Mouse (Mus musculus): ENCODE measurements around the gene Rgsl1. TPM values are rescaled to one million over a fixed set of nuclear protein-coding genes. Genes with fewer than 3 reads are reported as not detected.
"Not testable (repeated sequence)": the region's sequence is repeated elsewhere in the genome, so short reads cannot be mapped to it uniquely, and the experiment has no call there.

The Rgsl1 gene
- polyA plus RNA-seq, 1 experiment from 2014 or later: 0.09 TPM

- Histone ChIP-seq H3K27me3 (no peaks in the 10 kb centered on the region), H3K9ac (no peak overlapping the region), H3K4me1 (0 out of 2 replicates have a peak, but pooled peaks cover 3% of the 10 kb centered on the region), H3K4me2 (replicated peaks) (no peak overlapping the region), H3K9me3 (no peaks in the 10 kb centered on the region), H3K36me3 (no peaks in the 10 kb centered on the region), H3K4me3 (no peak overlapping the region), H3K27ac (no peak overlapping the region)
- ATAC-seq (ENCODE audit: low FRiP score, low read depth): no peak
- WGBS: 82% methylated on average over 1 of the region's 1 CpGs
Measured at GRCm38 (mm10) chr1:153770776-153771167, 73.2 kb downstream of the Rgsl1 start.

GRCm38 (mm10) chr1:153769998-153770775 is 73.8 kb downstream of the Rgsl1 start:
- Histone ChIP-seq H3K36me3 (no peaks in the 10 kb centered on the region), H3K4me2 (replicated peaks) (no peak overlapping the region), H3K4me3 (no peak overlapping the region), H3K9ac (no peak overlapping the region), H3K9me3 (no peaks in the 10 kb centered on the region), H3K4me1 (0 out of 2 replicates have a peak, but pooled peaks cover 3% of the 10 kb centered on the region), H3K27ac (no peak overlapping the region), H3K27me3 (no peaks in the 10 kb centered on the region)
- ATAC-seq (ENCODE audit: low FRiP score, low read depth): no peak
- 80% methylated on average over 10 of the region's 10 CpGs for WGBS

- H3K4me2 ChIP-seq (replicated peaks); H3K27ac ChIP-seq; H3K36me3 ChIP-seq; H3K9me3 ChIP-seq; H3K4me3 ChIP-seq; H3K9ac ChIP-seq; H3K27me3 ChIP-seq; H3K4me1 ChIP-seq; ATAC-seq (ENCODE audit: low FRiP score, low read depth): not testable (repeated sequence)
- WGBS: 59% methylated on average over 6 of the region's 6 CpGs
Measured at GRCm38 (mm10) chr1:153769571-153769970, 74.4 kb downstream of the Rgsl1 start.

- Histone ChIP-seq H3K4me2 (replicated peaks) (no peak overlapping the region), H3K27ac (no peak overlapping the region), H3K4me3 (no peak overlapping the region), H3K9me3 (no peaks in the 10 kb centered on the region), H3K36me3 (no peaks in the 10 kb centered on the region), H3K27me3 (no peaks in the 10 kb centered on the region), H3K9ac (no peak overlapping the region), H3K4me1 (0 out of 2 replicates have a peak, but pooled peaks cover 3% of the 10 kb centered on the region)
- 68% methylated on average over 5 of the region's 5 CpGs for WGBS
- ATAC-seq (ENCODE audit: low FRiP score, low read depth): no peak
Measured at GRCm38 (mm10) chr1:153768465-153768864, 75.5 kb downstream of the Rgsl1 start.

- Histone ChIP-seq H3K4me1 (0 out of 2 replicates have a peak, but pooled peaks cover 3% of the 10 kb centered on the region), H3K9ac (no peak overlapping the region), H3K36me3 (no peaks in the 10 kb centered on the region), H3K27me3 (no peaks in the 10 kb centered on the region), H3K9me3 (no peaks in the 10 kb centered on the region), H3K4me3 (no peak overlapping the region), H3K4me2 (replicated peaks) (no peak overlapping the region), H3K27ac (no peak overlapping the region)
- 88% methylated on average over 1 of the region's 1 CpGs for WGBS
- ATAC-seq (ENCODE audit: low FRiP score, low read depth): no peak
Measured at GRCm38 (mm10) chr1:153767281-153767680, 76.7 kb downstream of the Rgsl1 start.

- H3K27me3 ChIP-seq: no peaks in the 10 kb centered on the region
- H3K9ac ChIP-seq: no peak overlapping the region
- 58% methylated on average over 8 of the region's 8 CpGs for WGBS
- no peak for ATAC-seq (ENCODE audit: low FRiP score, low read depth)
- H3K36me3 ChIP-seq: 0 out of 2 replicates have a peak, but pooled peaks cover 2% of the 10 kb centered on the region
- no peak overlapping the region for H3K4me2 ChIP-seq (replicated peaks)
- H3K9me3 ChIP-seq: no peaks in the 10 kb centered on the region
- no peak overlapping the region for H3K4me3 ChIP-seq
- no peak overlapping the region for H3K27ac ChIP-seq
- 0 out of 2 replicates have a peak, but pooled peaks cover 3% of the 10 kb centered on the region for H3K4me1 ChIP-seq
Measured at GRCm38 (mm10) chr1:153766298-153766697, 77.6 kb downstream of the Rgsl1 start.

- H3K9ac ChIP-seq: no peak overlapping the region
- no peak for ATAC-seq (ENCODE audit: low FRiP score, low read depth)
- H3K36me3 ChIP-seq: peaks cover 8% of the 10 kb centered on the region
- H3K27ac ChIP-seq: no peak overlapping the region
- no peak overlapping the region for H3K4me2 ChIP-seq (replicated peaks)
- H3K4me1 ChIP-seq: no peaks in the 10 kb centered on the region
- no peak overlapping the region for H3K4me3 ChIP-seq
- H3K9me3 ChIP-seq: no peaks in the 10 kb centered on the region
- H3K27me3 ChIP-seq: no peaks in the 10 kb centered on the region
- 88% methylated on average over 11 of the region's 11 CpGs for WGBS
Measured at GRCm38 (mm10) chr1:153764136-153764535, 79.8 kb downstream of the Rgsl1 start.

- no peak overlapping the region for H3K9ac ChIP-seq
- ATAC-seq (ENCODE audit: low FRiP score, low read depth): no peak
- 78% methylated on average over 25 of the region's 25 CpGs for WGBS
- H3K27me3 ChIP-seq: no peaks in the 10 kb centered on the region
- no peak overlapping the region for H3K4me2 ChIP-seq (replicated peaks)
- no peaks in the 10 kb centered on the region for H3K9me3 ChIP-seq
- no peak overlapping the region for H3K27ac ChIP-seq
- peaks cover 6% of the 10 kb centered on the region for H3K36me3 ChIP-seq
- peaks cover 23% of the 10 kb centered on the region for H3K4me1 ChIP-seq
- H3K4me3 ChIP-seq: no peak overlapping the region
Measured at GRCm38 (mm10) chr1:153753725-153754464, 90.0 kb downstream of the Rgsl1 start.

- Histone ChIP-seq H3K4me1 (peaks cover 33% of the 10 kb centered on the region), H3K27ac (no peak overlapping the region), H3K36me3 (no peaks in the 10 kb centered on the region; the same call in 1 of the 2 replicates), H3K9ac (peak overlapping the region; percentile 56; the same call in 1 of the 2 replicates), H3K27me3 (no peaks in the 10 kb centered on the region), H3K4me3 (no peak overlapping the region), H3K4me2 (replicated peaks) (peak overlapping the region; percentile 56), H3K9me3 (no peaks in the 10 kb centered on the region)
- ATAC-seq (ENCODE audit: low FRiP score, low read depth): no peak
- WGBS: 64% methylated on average over 6 of the region's 6 CpGs
Measured at GRCm38 (mm10) chr1:153752521-153752920, 91.4 kb downstream of the Rgsl1 start.

GRCm38 (mm10) chr1:153751763-153752301 is 92.1 kb downstream of the Rgsl1 start:
- H3K36me3 ChIP-seq: no peaks in the 10 kb centered on the region; the same call in 1 of the 2 replicates
- H3K27me3 ChIP-seq: no peaks in the 10 kb centered on the region
- no peaks in the 10 kb centered on the region for H3K9me3 ChIP-seq
- H3K4me1 ChIP-seq: peaks cover 33% of the 10 kb centered on the region
- H3K27ac ChIP-seq: no peak overlapping the region
- peak overlapping the region; percentile 25 for H3K4me3 ChIP-seq
- H3K9ac ChIP-seq: peak overlapping the region; percentile 56
- H3K4me2 ChIP-seq (replicated peaks): peak overlapping the region; percentile 56
- no peak for ATAC-seq (ENCODE audit: low FRiP score, low read depth)
- WGBS: 42% methylated on average over 13 of the region's 13 CpGs

GRCm38 (mm10) chr1:153750054-153750453 is 93.9 kb downstream of the Rgsl1 start:
- peak overlapping the region; percentile 61 for H3K4me2 ChIP-seq (replicated peaks)
- H3K9me3 ChIP-seq: no peaks in the 10 kb centered on the region
- H3K9ac ChIP-seq: peak overlapping the region; percentile 63
- peak overlapping the region; percentile 41 for H3K4me3 ChIP-seq
- H3K27me3 ChIP-seq: no peaks in the 10 kb centered on the region
- H3K27ac ChIP-seq: peak overlapping the region; percentile 24; the same call in 1 of the 2 replicates
- no peak; the same call in 1 of the 2 replicates for ATAC-seq (ENCODE audit: low FRiP score, low read depth)
- H3K4me1 ChIP-seq: peaks cover 33% of the 10 kb centered on the region
- no peaks in the 10 kb centered on the region for H3K36me3 ChIP-seq
- WGBS: 31% methylated on average over 6 of the region's 6 CpGs
